Mouse (Mus musculus): Measurements from ENCODE around the gene Parp11. TPM values are rescaled to one million over a fixed set of nuclear protein-coding genes. Genes with fewer than 3 reads are reported as not detected.

Parp11 gene
- total and polyA plus RNA-seq, 3 experiments: 9.2 to 10.4 (median 9.7) TPM

GRCm38 (mm10) chr6:127495876-127496275, 49.2 kb downstream of the Parp11 start:
- no peak overlapping the region for H3K27ac ChIP-seq (ENCODE audit: insufficient read depth, low read depth)
- in situ Hi-C loops (cut with MboI; ENCODE audit: low pct_ligation_motif_present, low pct_unique_long_range_greater_than_20kb, low sequenced_read_pairs): no loop called here
- no peaks in the 10 kb centered on the region for H3K27me3 ChIP-seq (replicated peaks)
- no peak overlapping the region for H3K9ac ChIP-seq (ENCODE audit: insufficient read depth, low read depth)
- peaks cover 0 to 23% of the 10 kb centered on the region in 2 experiments; a peak in 2 of 4 replicates for H3K4me1 ChIP-seq (ENCODE audit: control insufficient read depth in 1 of 2, insufficient read depth in 2 of 2)
- H3K4me3 ChIP-seq (replicated peaks in 1 of 3; ENCODE audit: low read depth in 2 of 3, low read length in 2 of 3, poor library complexity in 1 of 3): no peak overlapping the region
- H3K36me3 ChIP-seq (replicated peaks in 1 of 2; ENCODE audit: control insufficient read depth in 1 of 2, insufficient read depth in 1 of 2, low read length in 1 of 2): peaks cover 8 to 21% of the 10 kb centered on the region in 2 experiments
- H3K4me2 ChIP-seq (ENCODE audit: insufficient read depth, low read depth, poor library complexity, severe bottlenecking): no peak overlapping the region
- DNase-seq (ENCODE audit: extremely low read depth): no peak
- H3K79me2 ChIP-seq (replicated peaks; ENCODE audit: control insufficient read depth, extremely low read depth, insufficient read depth, poor library complexity, severe bottlenecking): no peaks in the 10 kb centered on the region
- TF ChIP-seq HCFC1 (IDR thresholded peaks at IDR 0.05; ENCODE audit: low read depth, low read length) (no peak), UBTF (IDR thresholded peaks at IDR 0.05; ENCODE audit: low read depth, low read length) (no peak), POLR2A (IDR thresholded peaks at IDR 0.05; ENCODE audit: low read depth, low read length) (no peak), ZKSCAN1 (IDR thresholded peaks at IDR 0.05; ENCODE audit: borderline replicate concordance, low read depth, low read length) (no peak), NELFE (IDR thresholded peaks at IDR 0.05; ENCODE audit: low read depth, low read length) (no peak), MAX (IDR thresholded peaks at IDR 0.05; ENCODE audit: low read length) (no peak), ETS1 (conservative IDR thresholded peaks at IDR 0.05; ENCODE audit: low read depth, low read length) (no peak), TBP (conservative IDR thresholded peaks at IDR 0.05; ENCODE audit: low read depth, low read length) (no peak), MXI1 (IDR thresholded peaks at IDR 0.05; ENCODE audit: low read depth, low read length) (no peak), EP300 (IDR thresholded peaks at IDR 0.05; ENCODE audit: low read length) (no peak), ELF1 (IDR thresholded peaks at IDR 0.05; ENCODE audit: low read depth, low read length) (no peak), CTCF (conservative IDR thresholded peaks at IDR 0.05 in 1 of 2, IDR thresholded peaks at IDR 0.05 in 1 of 2; ENCODE audit: low read depth in 2 of 2, low read length in 2 of 2) (no peak), RCOR1 (conservative IDR thresholded peaks at IDR 0.05; ENCODE audit: low read depth, low read length) (no peak), IRF4 (IDR thresholded peaks at IDR 0.05; ENCODE audit: low read depth, low read length) (no peak), PAX5 (IDR thresholded peaks at IDR 0.05; ENCODE audit: low read length) (no peak)
- H3K9me3 ChIP-seq (replicated peaks; ENCODE audit: low read length): no peaks in the 10 kb centered on the region
- dilution Hi-C loops (cut with MboI; ENCODE audit: extremely low pct_ligation_motif_present, extremely low pct_unique_long_range_greater_than_20kb, low sequenced_read_pairs): no loop called here

DNA sequence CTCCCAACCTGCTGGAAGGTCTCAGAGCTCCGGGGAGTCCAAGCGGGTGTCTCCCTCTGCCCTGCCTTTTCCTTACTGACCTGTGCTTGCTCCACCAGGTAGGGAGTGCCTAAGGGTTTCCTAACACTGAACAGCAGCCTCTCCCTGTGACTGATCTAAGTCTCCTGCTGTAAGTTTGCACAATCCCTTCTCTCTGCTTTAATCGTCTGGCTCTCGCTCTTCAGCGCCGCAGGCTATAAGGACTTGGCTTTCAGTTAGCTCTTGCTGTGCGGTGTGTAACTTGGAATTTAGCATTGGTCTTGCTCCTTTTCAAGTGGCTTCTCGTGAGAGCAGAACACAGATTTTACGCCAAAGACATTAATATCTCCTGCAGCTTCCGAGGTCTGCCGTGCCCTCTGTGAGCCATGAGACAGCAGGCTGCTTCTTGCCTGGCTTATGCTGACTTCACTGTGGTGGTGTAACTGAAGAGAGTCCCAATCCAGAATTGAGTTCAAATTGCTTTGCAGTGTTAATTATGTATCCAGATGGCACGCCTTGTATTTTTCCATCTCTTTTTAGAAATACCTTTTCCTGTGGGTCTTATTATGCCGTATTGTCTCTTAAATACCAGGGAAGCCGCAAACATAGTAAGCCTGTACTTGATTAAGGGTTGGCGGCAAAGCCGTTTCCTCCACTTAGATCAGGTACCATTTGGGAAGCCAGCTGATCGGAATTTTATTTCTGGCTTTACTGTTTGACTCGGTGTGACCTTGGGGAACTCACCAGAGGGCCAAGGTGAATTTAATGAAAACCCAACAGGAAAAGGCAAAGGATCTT, 50.4 kb downstream of the Parp11 start:
- peaks cover 8 to 14% of the 10 kb centered on the region in 2 experiments for H3K36me3 ChIP-seq (replicated peaks in 1 of 2; ENCODE audit: control insufficient read depth in 1 of 2, insufficient read depth in 1 of 2, low read length in 1 of 2)
- no peak overlapping the region for H3K4me2 ChIP-seq (ENCODE audit: insufficient read depth, low read depth, poor library complexity, severe bottlenecking)
- in situ Hi-C loops (cut with MboI; ENCODE audit: low pct_ligation_motif_present, low pct_unique_long_range_greater_than_20kb, low sequenced_read_pairs): no loop called here
- no peak overlapping the region for H3K27ac ChIP-seq (ENCODE audit: insufficient read depth, low read depth)
- no peaks in the 10 kb centered on the region for H3K27me3 ChIP-seq (replicated peaks)
- DNase-seq (ENCODE audit: extremely low read depth): no peak
- H3K9me3 ChIP-seq (replicated peaks; ENCODE audit: low read length): no peaks in the 10 kb centered on the region
- H3K79me2 ChIP-seq (replicated peaks; ENCODE audit: control insufficient read depth, extremely low read depth, insufficient read depth, poor library complexity, severe bottlenecking): no peaks in the 10 kb centered on the region
- dilution Hi-C loops (cut with MboI; ENCODE audit: extremely low pct_ligation_motif_present, extremely low pct_unique_long_range_greater_than_20kb, low sequenced_read_pairs): no loop called here
- no peak overlapping the region for H3K4me3 ChIP-seq (replicated peaks in 1 of 3; ENCODE audit: low read depth in 2 of 3, low read length in 2 of 3, poor library complexity in 1 of 3)
- no peak overlapping the region for H3K9ac ChIP-seq (ENCODE audit: insufficient read depth, low read depth)
- peaks cover 0 to 11% of the 10 kb centered on the region in 2 experiments; a peak in 2 of 4 replicates for H3K4me1 ChIP-seq (ENCODE audit: control insufficient read depth in 1 of 2, insufficient read depth in 2 of 2)
- no peak for TF ChIP-seq KAT2A (IDR thresholded peaks at IDR 0.05; ENCODE audit: insufficient replicate concordance, low read length)
- TF ChIP-seq GABPA (IDR thresholded peaks at IDR 0.05; ENCODE audit: insufficient replicate concordance, low read depth, low read length): no peak
- TF ChIP-seq MAFK (IDR thresholded peaks at IDR 0.05; ENCODE audit: insufficient replicate concordance, low read length): no peak
- TF ChIP-seq MAZ (IDR thresholded peaks at IDR 0.05; ENCODE audit: low read depth, low read length): no peak
- no peak for TF ChIP-seq POLR2A (IDR thresholded peaks at IDR 0.05; ENCODE audit: low read depth, low read length)
- no peak for TF ChIP-seq NRF1 (IDR thresholded peaks at IDR 0.05; ENCODE audit: low read depth, low read length)
- TF ChIP-seq ZKSCAN1 (IDR thresholded peaks at IDR 0.05; ENCODE audit: borderline replicate concordance, low read depth, low read length): no peak
- no peak for TF ChIP-seq JUN (IDR thresholded peaks at IDR 0.05; ENCODE audit: insufficient read depth, low read depth, low read length)
- TF ChIP-seq IRF4 (IDR thresholded peaks at IDR 0.05; ENCODE audit: low read depth, low read length): no peak
- no peak for TF ChIP-seq MXI1 (IDR thresholded peaks at IDR 0.05; ENCODE audit: low read depth, low read length)
- TF ChIP-seq CHD1 (IDR thresholded peaks at IDR 0.05; ENCODE audit: low read depth, low read length): no peak
- TF ChIP-seq SIN3A (IDR thresholded peaks at IDR 0.05; ENCODE audit: low read length): no peak
- no peak for TF ChIP-seq EP300 (IDR thresholded peaks at IDR 0.05; ENCODE audit: low read length)
- TF ChIP-seq PAX5 (IDR thresholded peaks at IDR 0.05; ENCODE audit: low read length): no peak
- no peak for TF ChIP-seq BHLHE40 (IDR thresholded peaks at IDR 0.05; ENCODE audit: low read depth, low read length)

Data from CH12.LX (cell line).